Mouse (Mus musculus) liver, postnatal 0 days (tissue): ENCODE results near the gene Gja8. TPM values are rescaled to one million over a fixed set of nuclear protein-coding genes. Genes with fewer than 3 reads are reported as not detected.

Source experiments
- ATAC-seq: fragments of 200-750 bp; cut with Nextera tagmentation; 2 replicates; pipeline ENCODE4 v1.8.0; 2017; ENCODE audit warnings: mild to moderate bottlenecking, moderate library complexity
- DNase-seq: peaks from one replicate; pipeline ENCODE4 v3.0.0-alpha.2; 2016
- H3K27ac ChIP-seq: fragments of 300-500 bp; sonication (generic); 2 replicates; pipeline ENCODE4 v1.5.1; 2014; ENCODE audit warnings: antibody characterized with exemption, moderate library complexity, mild to moderate bottlenecking, low read depth
- H3K27me3 ChIP-seq: fragments of 300-500 bp; sonication (generic); 2 replicates; pipeline ENCODE4 v1.6.1; 2014; ENCODE audit warnings: low read length, control low read depth, mixed read lengths; ENCODE audit not compliant: insufficient read depth
- H3K36me3 ChIP-seq: fragments of 300-500 bp; sonication (generic); replicated peaks from 2 replicates; pipeline ENCODE4 v1.6.1; 2014; ENCODE audit warnings: mild to moderate bottlenecking, control low read depth, low read length, moderate library complexity, mixed read lengths; ENCODE audit not compliant: insufficient read depth
- H3K4me1 ChIP-seq: fragments of 300-500 bp; sonication (generic); 2 replicates; pipeline ENCODE4 v1.6.1; 2014; ENCODE audit warnings: antibody characterized with exemption, mild to moderate bottlenecking, control low read depth; ENCODE audit not compliant: insufficient read depth
- H3K4me2 ChIP-seq: fragments of 300-500 bp; sonication (generic); 2 replicates; pipeline ENCODE4 v1.6.1; 2014; ENCODE audit warnings: low read depth, mild to moderate bottlenecking, low read length, moderate library complexity, mixed read lengths
- H3K4me3 ChIP-seq: fragments of 300-500 bp; sonication (generic); 2 replicates; pipeline ENCODE4 v1.5.1; 2014; ENCODE audit warnings: low read depth, low read length
- H3K9ac ChIP-seq: fragments of 300-500 bp; sonication (generic); replicated peaks from 2 replicates; pipeline ENCODE4 v1.6.1; 2014; ENCODE audit warnings: mild to moderate bottlenecking, moderate library complexity
- H3K9me3 ChIP-seq: fragments of 300-500 bp; sonication (generic); 2 replicates; pipeline ENCODE4 v1.6.1; 2016; ENCODE audit warnings: mild to moderate bottlenecking, control low read depth, low read length, mixed read lengths
- CTCF ChIP-seq: sonication (generic); IDR thresholded peaks from 2 replicates; pipeline ENCODE4 v1.5.1; 2016; ENCODE audit warnings: antibody characterized with exemption, low read depth
- EP300 ChIP-seq: IDR thresholded peaks from 2 replicates; pipeline ENCODE4 v1.6.1; 2016; ENCODE audit warnings: antibody characterized with exemption, low read depth, mild to moderate bottlenecking
- WGBS: fragments of 180-500 bp; shearing (Covaris S2); extraction: QIAGEN DNeasy Blood & Tissue Kit; methylation state at CpG from one replicate; pipeline ENCODE4 v1.1.7; 2014; ENCODE audit not compliant: insufficient replicate concordance; 5-methylcytosine and 5-hydroxymethylcytosine counted together
- polyA plus RNA-seq: library from polyadenylated mRNA; unstranded; fragments of >200 nt; fragmentation: Nextera tagmentation; extraction: Ambion mirVana; gene quantifications from 2 replicates; pipeline ENCODE4 v1.2.1, GENCODE M21; 2015

Gja8 gene
- polyA plus RNA-seq, 1 experiment from 2014 or later, result not detected

GRCm38 (mm10) chr3:96905592-96905991, 20.2 kb downstream of the Gja8 start:
- Histone ChIP-seq H3K9me3 (no peaks in the 10 kb centered on the region), H3K36me3 (no peaks in the 10 kb centered on the region), H3K4me3 (peak overlapping the region; percentile 99), H3K4me2 (peak overlapping the region; percentile 99), H3K27me3 (0 out of 2 replicates have a peak, but pooled peaks cover 3% of the 10 kb centered on the region), H3K27ac (peak overlapping the region; percentile 66; the same call in 1 of the 2 replicates), H3K4me1 (peaks cover 14% of the 10 kb centered on the region), H3K9ac (peak overlapping the region; percentile 97)
- TF ChIP-seq CTCF (no peak), EP300 (no peak)
- no peak for DNase-seq
- WGBS, result 43% methylated on average over 9 of the region's 9 CpGs
- ATAC-seq, result no peak

DNA sequence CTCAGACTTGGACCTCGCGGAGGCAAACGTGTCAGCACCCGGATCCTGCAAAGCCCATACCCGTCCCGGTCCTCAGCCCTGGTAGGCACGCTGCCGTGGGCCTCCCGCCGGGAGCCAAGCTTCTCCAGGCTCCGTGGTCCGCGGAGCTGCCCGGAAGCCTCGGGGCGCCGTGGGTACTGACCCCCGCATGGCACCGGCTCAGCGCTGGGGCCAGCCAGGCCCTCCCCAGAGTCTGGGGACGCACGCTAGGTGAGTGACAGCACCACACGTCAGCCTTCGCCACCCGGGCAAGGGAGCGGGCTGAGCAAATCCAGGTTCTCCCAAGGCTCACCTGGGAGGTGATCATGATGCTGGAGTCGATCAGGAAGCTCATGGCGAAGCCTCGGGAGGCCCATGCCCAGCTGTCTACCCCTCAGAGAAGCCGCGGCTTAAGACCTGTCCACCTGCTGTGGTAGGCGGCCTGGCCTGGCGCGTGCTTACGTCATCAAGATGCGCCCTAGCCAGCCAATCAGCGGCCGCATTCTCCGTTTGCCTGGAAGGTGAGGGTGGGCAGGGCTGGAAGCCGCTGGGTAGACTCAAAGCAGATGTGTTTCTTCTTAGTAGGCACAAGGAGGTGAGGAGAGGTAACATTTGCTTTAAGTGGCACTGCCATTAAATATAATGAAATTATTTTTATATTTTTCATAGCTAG, 20.8 kb downstream of the Gja8 start, which contains the start of gene Gpr89:
Gpr89 (minus strand) TSS at position 496 of the 691 bp plus-strand sequence.
- no peaks in the 10 kb centered on the region for H3K9me3 ChIP-seq
- no peaks in the 10 kb centered on the region for H3K36me3 ChIP-seq
- H3K27me3 ChIP-seq, result 0 out of 2 replicates have a peak, but pooled peaks cover under 1% of the 10 kb centered on the region
- H3K9ac ChIP-seq, result peak within 1 kb of the TSS; percentile 97
- H3K4me2 ChIP-seq, result peak within 1 kb of the TSS; percentile 99
- peak; percentile 99 for ATAC-seq
- peaks cover 14% of the 10 kb centered on the region for H3K4me1 ChIP-seq
- WGBS, result under 1% methylated on average over 40 of the region's 40 CpGs
- TF ChIP-seq CTCF, result no peak
- TF ChIP-seq EP300, result no peak
- peak within 1 kb of the TSS; percentile 99 for H3K4me3 ChIP-seq
- H3K27ac ChIP-seq, result peak within 1 kb of the TSS; percentile 66
- peak; percentile 96 for DNase-seq

DNA sequence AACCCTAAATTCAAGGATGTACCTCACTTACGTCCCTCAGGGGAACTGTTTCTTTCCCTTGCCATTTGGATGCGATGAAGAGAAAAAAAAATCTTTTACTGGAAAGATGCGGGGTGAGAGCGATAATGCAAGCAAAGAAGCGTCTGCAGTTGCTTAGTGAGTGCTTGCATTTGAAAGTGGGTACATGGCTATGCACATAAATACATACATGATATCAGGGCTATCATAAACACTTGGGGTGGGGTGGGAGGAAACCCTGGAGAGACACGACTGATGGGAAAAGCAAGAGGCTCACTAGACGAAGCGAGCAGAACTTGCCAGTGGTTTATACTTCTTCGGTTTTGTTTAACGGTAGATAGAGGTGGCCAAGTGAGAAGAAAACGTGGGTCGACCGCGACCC, 21.4 kb downstream of the Gja8 start, which contains the start of gene Gja5:
Gja5 (plus strand) TSS at position 301 of the 400 bp plus-strand sequence.
- H3K9ac ChIP-seq, result peak within 1 kb of the TSS; percentile 97
- H3K4me2 ChIP-seq, result peak within 1 kb of the TSS; percentile 99
- no peak for TF ChIP-seq EP300
- TF ChIP-seq CTCF, result no peak
- peak within 1 kb of the TSS; percentile 99 for H3K4me3 ChIP-seq
- DNase-seq, result no peak
- H3K4me1 ChIP-seq, result peaks cover 14% of the 10 kb centered on the region
- peak within 1 kb of the TSS; percentile 66 for H3K27ac ChIP-seq
- ATAC-seq, result no peak
- H3K27me3 ChIP-seq, result no peaks in the 10 kb centered on the region
- H3K36me3 ChIP-seq, result no peaks in the 10 kb centered on the region
- WGBS, result 17% methylated on average over 14 of the region's 14 CpGs
- H3K9me3 ChIP-seq, result no peaks in the 10 kb centered on the region

DNA sequence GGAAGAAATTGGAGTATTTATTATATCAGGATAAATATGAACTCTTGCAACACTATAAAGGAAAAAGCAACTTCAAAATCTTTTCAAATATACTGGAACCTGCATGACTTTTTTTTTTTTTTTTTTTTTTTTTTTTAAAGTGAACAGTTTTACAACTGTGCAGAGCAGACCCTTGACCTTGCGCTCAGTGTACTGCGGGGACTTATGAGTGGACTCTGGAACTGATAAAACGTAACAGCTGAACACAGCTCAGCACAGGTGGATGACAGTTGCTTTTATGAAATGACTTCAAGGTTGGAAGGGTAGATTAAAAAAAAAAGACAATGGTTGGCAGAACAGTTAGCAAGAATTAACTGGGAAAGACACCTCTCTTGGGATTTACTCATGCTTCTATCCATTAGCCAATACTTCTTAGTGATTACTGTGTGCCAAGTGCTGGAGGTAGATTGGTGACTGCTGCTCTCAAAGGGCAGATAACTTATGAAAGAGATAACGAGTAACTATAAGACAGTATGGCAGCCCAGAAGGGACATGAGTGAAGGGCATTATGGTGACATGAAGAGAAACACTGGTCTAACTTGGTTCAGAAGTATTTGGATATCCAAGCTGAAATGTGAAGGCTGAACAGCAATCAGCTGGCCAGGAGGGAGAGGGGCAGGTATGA, 23.4 kb downstream of the Gja8 start:
- WGBS, result 67% methylated on average over 4 of the region's 4 CpGs
- Histone ChIP-seq H3K4me2 (no peak overlapping the region), H3K4me3 (no peak overlapping the region), H3K27me3 (no peaks in the 10 kb centered on the region), H3K4me1 (peaks cover 14% of the 10 kb centered on the region), H3K36me3 (peaks cover 7% of the 10 kb centered on the region), H3K27ac (no peak overlapping the region), H3K9me3 (no peaks in the 10 kb centered on the region), H3K9ac (no peak overlapping the region)
- TF ChIP-seq EP300, result no peak
- TF ChIP-seq CTCF, result no peak
- ATAC-seq (no peak), DNase-seq (no peak)

- no peak overlapping the region for H3K4me3 ChIP-seq
- H3K9ac ChIP-seq, result no peak overlapping the region
- H3K4me2 ChIP-seq, result no peak overlapping the region
- DNase-seq (no peak), ATAC-seq (no peak)
- H3K4me1 ChIP-seq, result no peaks in the 10 kb centered on the region
- TF ChIP-seq CTCF (no peak), EP300 (no peak)
- WGBS, result 85% methylated on average over 7 of the region's 7 CpGs
- no peak overlapping the region for H3K27ac ChIP-seq
- H3K27me3 ChIP-seq, result no peaks in the 10 kb centered on the region
- no peaks in the 10 kb centered on the region for H3K9me3 ChIP-seq
- H3K36me3 ChIP-seq, result peaks cover 35% of the 10 kb centered on the region
Measured at GRCm38 (mm10) chr3:96883690-96884089, 42.1 kb downstream of the Gja8 start.

GRCm38 (mm10) chr3:96882061-96882849, 43.6 kb downstream of the Gja8 start:
- TF ChIP-seq CTCF (no peak), EP300 (no peak)
- H3K27me3 ChIP-seq, result no peaks in the 10 kb centered on the region
- peaks cover 29% of the 10 kb centered on the region for H3K36me3 ChIP-seq
- H3K9ac ChIP-seq, result no peak overlapping the region
- H3K4me2 ChIP-seq, result no peak overlapping the region
- no peak overlapping the region for H3K27ac ChIP-seq
- 87% methylated on average over 14 of the region's 14 CpGs for WGBS
- no peak for DNase-seq
- no peaks in the 10 kb centered on the region for H3K9me3 ChIP-seq
- H3K4me3 ChIP-seq, result no peak overlapping the region
- ATAC-seq, result no peak
- H3K4me1 ChIP-seq, result no peaks in the 10 kb centered on the region
